Mouse (Mus musculus): ENCODE data around the gene Nt5e.

DNA sequence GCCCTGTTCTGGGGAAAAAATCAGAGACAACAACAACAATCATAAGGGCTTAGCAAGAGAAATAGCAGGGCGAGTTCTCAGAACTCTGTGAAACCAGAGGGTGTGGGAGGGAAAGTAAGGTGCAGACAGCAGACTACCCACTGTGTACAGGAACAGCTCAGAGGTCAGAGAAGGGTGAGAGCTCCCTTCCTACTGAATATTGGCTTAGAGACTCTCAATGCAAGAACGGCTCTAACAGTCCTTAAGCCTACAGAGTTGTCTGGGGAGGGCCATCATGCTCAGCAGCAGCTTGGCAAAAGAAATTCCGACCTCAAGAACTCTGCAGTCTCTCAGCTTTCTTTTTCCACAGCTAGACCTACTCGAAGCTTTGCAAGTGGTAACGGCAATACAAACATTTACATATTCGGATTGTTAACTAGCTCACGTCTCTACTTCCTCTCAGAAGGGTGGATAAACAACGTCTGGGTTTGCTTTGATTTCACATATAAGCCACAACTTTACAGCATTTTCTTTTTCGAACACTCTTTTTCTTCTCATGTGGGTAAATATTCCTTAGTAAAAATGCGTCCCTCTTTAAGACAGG lies 2.3 kb downstream of the Nt5e start:
- TF ChIP-seq GATA1 (IDR thresholded peaks at IDR 0.05; ENCODE audit: low read length) = no peak
- TF ChIP-seq TAL1 (IDR thresholded peaks at IDR 0.05; ENCODE audit: low read length) = no peak
